Comparison of ENCODE assay signal across 11 mouse cellular contexts in the genomic region with DNA sequence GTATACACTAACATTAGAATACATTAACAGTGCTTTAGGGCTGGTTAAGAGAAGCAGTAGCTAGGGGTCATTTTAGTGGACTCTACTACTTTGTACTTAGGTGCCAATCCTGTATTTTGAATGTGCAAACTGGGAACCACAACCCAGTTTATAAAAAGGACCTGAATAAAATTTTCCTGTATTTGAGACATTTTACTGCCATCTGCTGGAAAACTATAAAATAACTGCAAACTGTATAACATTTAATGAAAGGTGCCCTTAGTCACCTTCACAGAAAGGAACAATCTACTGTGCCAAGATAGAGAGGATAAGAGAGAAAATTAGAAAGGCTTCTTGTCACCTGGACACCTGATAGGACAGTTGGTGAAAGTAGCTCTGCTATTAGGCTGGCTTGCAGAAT.
DNase-seq lines count a peak whose midpoint lies in the region; ATAC-seq and TF ChIP-seq lines count a peak whose summit lies in the region.
"Had no signal": no experiment of that assay in that cellular context is flagged by ENCODE, and none has a peak within 500 bp of the region (broad histone marks: within the 10 kb centered on the region; RNA-seq: fewer than 3 reads in every experiment).

No protein-coding gene starts in this region.

- H3K4me1 ChIP-seq in heart, postnatal 0 days (ENCODE audit: control insufficient read depth, insufficient read depth) = peaks cover 3% of the 10 kb centered on the region; the same call in 1 of the 2 replicates
- no peaks in the 10 kb centered on the region for H3K4me1 ChIP-seq in lung, postnatal 0 days (ENCODE audit: insufficient read depth, low read depth, low read length)
- H3K4me1 ChIP-seq: limb, embryonic 12.5 days had no signal

- no peaks in the 10 kb centered on the region for H3K27me3 ChIP-seq in heart, postnatal 0 days (ENCODE audit: control insufficient read depth, insufficient read depth, low read length)
- H3K27me3 ChIP-seq in lung, postnatal 0 days (replicated peaks; ENCODE audit: insufficient read depth, low read length) = no peaks in the 10 kb centered on the region
- H3K27me3 ChIP-seq in Patski = no peaks in the 10 kb centered on the region
- H3K27me3 ChIP-seq: limb, embryonic 12.5 days had no signal

- in situ Hi-C loops in Patski (cut with MboI; ENCODE audit: low pct_unique_long_range_greater_than_20kb) = loop anchor here (5.0 to 10.0 kb wide), 3 partner anchors 198 to 536 kb away; no protein-coding TSS in a partner anchor

- no peak overlapping the region for H3K27ac ChIP-seq in heart, postnatal 0 days (ENCODE audit: low read depth)
- H3K27ac ChIP-seq in lung, postnatal 0 days (ENCODE audit: low read length) = no peak overlapping the region
- H3K27ac ChIP-seq: limb, embryonic 12.5 days had no signal

- H3K4me3 ChIP-seq in heart, postnatal 0 days (ENCODE audit: low read depth, low read length) = no peak overlapping the region
- no peak overlapping the region for H3K4me3 ChIP-seq in lung, postnatal 0 days (ENCODE audit: low read depth, low read length)
- H3K4me3 ChIP-seq: limb, embryonic 12.5 days had no signal

- H3K9ac ChIP-seq in heart, postnatal 0 days (replicated peaks; ENCODE audit: low read depth, low read length) = no peak overlapping the region
- H3K9ac ChIP-seq in lung, postnatal 0 days (replicated peaks; ENCODE audit: low read depth) = no peak overlapping the region
- H3K9ac ChIP-seq: limb, embryonic 12.5 days had no signal

- H3K9me3 ChIP-seq in heart, postnatal 0 days (replicated peaks; ENCODE audit: control insufficient read depth, low read length) = no peaks in the 10 kb centered on the region
- H3K9me3 ChIP-seq in lung, postnatal 0 days (ENCODE audit: low read length) = no peaks in the 10 kb centered on the region
- H3K9me3 ChIP-seq: limb, embryonic 12.5 days had no signal

- TF ChIP-seq CTCF in heart, postnatal 0 days (IDR thresholded peaks at IDR 0.05; ENCODE audit: low read depth) = peak; percentile 29
- TF ChIP-seq CTCF in lung, postnatal 0 days (IDR thresholded peaks at IDR 0.05) = peak; percentile 44
- peak; percentile 46 for TF ChIP-seq CTCF in Patski (IDR thresholded peaks at IDR 0.05)

- H3K4me2 ChIP-seq in heart, postnatal 0 days (ENCODE audit: low read depth, low read length) = no peak overlapping the region
- no peak overlapping the region for H3K4me2 ChIP-seq in lung, postnatal 0 days (replicated peaks; ENCODE audit: low read depth, low read length)
- H3K4me2 ChIP-seq: limb, embryonic 12.5 days had no signal

- no peaks in the 10 kb centered on the region for H3K36me3 ChIP-seq in heart, postnatal 0 days (replicated peaks; ENCODE audit: control insufficient read depth, insufficient read depth, low read length)
- H3K36me3 ChIP-seq in lung, postnatal 0 days (ENCODE audit: insufficient read depth, low read length) = no peaks in the 10 kb centered on the region
- H3K36me3 ChIP-seq: limb, embryonic 12.5 days had no signal

- ATAC-seq in heart, postnatal 0 days (ENCODE audit: insufficient read depth, low read depth) = no peak
- ATAC-seq in lung, postnatal 0 days = no peak
- ATAC-seq in Patski = no peak

- CTCF ChIA-PET in Patski (lab: Charles Lee) = interaction anchor here (0.9 to 2.0 kb wide), 11 partner anchors 11 to 199 kb away, joined by 3 to 7 read pairs (median 4); no protein-coding TSS in a partner anchor

- no peak for TF ChIP-seq EP300 in heart, postnatal 0 days (IDR thresholded peaks at IDR 0.05; ENCODE audit: low read depth)
- no peak for TF ChIP-seq EP300 in lung, postnatal 0 days (IDR thresholded peaks at IDR 0.05)

- peak; percentile 36 for DNase-seq in heart, postnatal 0 days (ENCODE audit: low spot score)
- no peak for DNase-seq in heart, postnatal 4 days
- DNase-seq in lung, postnatal 0 days (ENCODE audit: low spot score) = peak; percentile 51
- DNase-seq in lung, postnatal 10 days = no peak
- no peak for DNase-seq in Patski (ENCODE audit: low read depth, low spot score)
- peak; percentile 4 for DNase-seq in retina, postnatal 7 days (ENCODE audit: low read depth, low spot score)
- DNase-seq in gastrocnemius, postnatal 4 days (ENCODE audit: low spot score in 2 of 2) = no peak
- DNase-seq: gastrocnemius, postnatal 10 days; kidney, postnatal 4 days; spleen, adult 18-20 months had no signal

- POLR2A ChIA-PET in Patski (lab: Charles Lee) = no interaction called here

Comparison
In these comparisons a context has a peak if more than half of its experiments do, and no peak if none do; other contexts are left out.
1. DNase-seq: peak in heart, postnatal 0 days (single experiment), lung, postnatal 0 days (single experiment) and retina, postnatal 7 days (single experiment); none in heart, postnatal 4 days (single experiment), lung, postnatal 10 days (single experiment), Patski (single experiment) and gastrocnemius, postnatal 4 days (0 of 2).
2. Peak in every context shown above with its lines, with median percentiles within 50 percentile points of each other: CTCF ChIP-seq.